Mouse (Mus musculus) megakaryocyte, embryonic 14.5 days (primary cell): ENCODE data around the gene Rab26.

Experiments
- FLI1 ChIP-seq: IDR thresholded peaks from 2 replicates; pipeline ENCODE4 v1.6.1; 2012; ENCODE audit warnings: low read length, inconsistent platforms, mixed read lengths
- GATA1 ChIP-seq: IDR thresholded peaks from 3 replicates; pipeline ENCODE4 v1.6.1; 2012; ENCODE audit warnings: mixed read lengths, low read length, inconsistent platforms, borderline replicate concordance

GRCm38 (mm10) chr17:24529007-24529451, 5.0 kb downstream of the Rab26 start:
- TF ChIP-seq GATA1 (no peak), FLI1 (no peak)
